Mouse (Mus musculus): ENCODE data around the gene Yaf2.
"Not testable (repeated sequence)": the region's sequence is repeated elsewhere in the genome, so short reads cannot be mapped to it uniquely, and the experiment has no call there.

Gene Yaf2

GRCm38 (mm10) chr15:93336925-93337761, at the start of gene Yaf2:
TSS of gene Yaf2 (minus strand) at chr15:93336935.
- peak; percentile 74 for DNase-seq

GRCm38 (mm10) chr15:93381337-93381736, 44.6 kb upstream of the Yaf2 start:
- DNase-seq, result no peak

- no peak for DNase-seq
Measured at GRCm38 (mm10) chr15:93379177-93379576, 42.4 kb upstream of the Yaf2 start.

GRCm38 (mm10) chr15:93375696-93376095, 39.0 kb upstream of the Yaf2 start:
- no peak for DNase-seq

- not testable (repeated sequence) for DNase-seq
Measured at GRCm38 (mm10) chr15:93372525-93373119, 35.9 kb upstream of the Yaf2 start.

- no peak for DNase-seq
Measured at GRCm38 (mm10) chr15:93371838-93372237, 35.1 kb upstream of the Yaf2 start.

- no peak for DNase-seq
Measured at GRCm38 (mm10) chr15:93368558-93368957, 31.8 kb upstream of the Yaf2 start.

- DNase-seq, result no peak
Measured at GRCm38 (mm10) chr15:93365561-93365960, 28.8 kb upstream of the Yaf2 start.

- DNase-seq, result no peak
Measured at GRCm38 (mm10) chr15:93358346-93359095, 21.8 kb upstream of the Yaf2 start.

- DNase-seq, result no peak
Measured at GRCm38 (mm10) chr15:93340630-93341379, 4.1 kb upstream of the Yaf2 start.

GRCm38 (mm10) chr15:93336658-93336924, 144 bp downstream of the Yaf2 start:
- DNase-seq, result no peak

- DNase-seq, result peak; percentile 46
Measured at GRCm38 (mm10) chr15:93335821-93336657, 696 bp downstream of the Yaf2 start.

- no peak for DNase-seq
Measured at GRCm38 (mm10) chr15:93331256-93331655, 5.5 kb downstream of the Yaf2 start.

- no peak for DNase-seq
Measured at GRCm38 (mm10) chr15:93327235-93327634, 9.5 kb downstream of the Yaf2 start.

- no peak for DNase-seq
Measured at GRCm38 (mm10) chr15:93326651-93327050, 10.1 kb downstream of the Yaf2 start.

GRCm38 (mm10) chr15:93325360-93325759, 11.4 kb downstream of the Yaf2 start:
- no peak for DNase-seq

- no peak for DNase-seq
Measured at GRCm38 (mm10) chr15:93318781-93319180, 18.0 kb downstream of the Yaf2 start.

GRCm38 (mm10) chr15:93310304-93310703, 26.4 kb downstream of the Yaf2 start:
- DNase-seq, result not testable (repeated sequence)

GRCm38 (mm10) chr15:93298197-93298596, 38.5 kb downstream of the Yaf2 start:
- DNase-seq, result no peak

GRCm38 (mm10) chr15:93294483-93294882, 42.3 kb downstream of the Yaf2 start:
- DNase-seq, result no peak

- no peak for DNase-seq
Measured at GRCm38 (mm10) chr15:93288321-93288720, 48.4 kb downstream of the Yaf2 start.

- DNase-seq, result no peak
Measured at GRCm38 (mm10) chr15:93287628-93288027, 49.1 kb downstream of the Yaf2 start.
